Mouse (Mus musculus) embryonic fibroblast, embryonic 13.5 days (primary cell): ENCODE measurements at regions not wholly inside any gene's neighbourhood (a gene's known extent, or its start where the extent isn't known, plus 50 kb on each side); places are given as distances from the start of the nearest gene placed in this dataset.

Experiments used
- CTCF ChIP-seq: IDR thresholded peaks from 2 replicates; pipeline ENCODE4 v1.5.1; 2011; ENCODE audit warnings: mild to moderate bottlenecking, control low read depth, low read length, moderate library complexity, borderline replicate concordance; ENCODE audit not compliant: insufficient read depth
- POLR2A ChIP-seq: IDR thresholded peaks from 2 replicates; pipeline ENCODE4 v1.6.1; 2011; ENCODE audit warnings: low read depth, mild to moderate bottlenecking, control low read depth, low read length, moderate library complexity

DNA sequence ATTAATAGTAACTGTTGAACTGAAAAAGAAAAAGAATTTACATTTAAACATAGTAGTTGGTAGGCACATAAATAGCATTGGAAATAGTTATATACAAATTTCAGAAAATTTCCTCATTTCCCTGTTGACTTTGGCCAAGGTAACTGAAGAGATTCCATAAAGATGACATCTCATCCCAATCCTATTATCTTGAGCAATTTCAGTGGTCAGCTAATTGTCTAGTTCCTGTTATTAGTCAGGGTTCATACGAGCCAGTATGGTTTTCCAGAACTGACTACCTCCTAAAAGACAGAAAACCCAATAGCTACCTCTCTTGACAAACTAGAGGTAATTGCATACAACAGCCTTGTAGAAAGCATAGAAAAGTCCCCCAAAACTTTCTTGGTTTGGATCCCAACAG, 71.6 kb upstream of the Rmdn2 start:
- TF ChIP-seq POLR2A (no peak), CTCF (no peak)
